Mouse (Mus musculus) embryo, embryonic 11 days (tissue): Measurements from ENCODE around the gene Zfp30.

Source experiments
- DNase-seq: peaks from one replicate; pipeline ENCODE4 v3.0.0-alpha.2; 2015

Zfp30 gene

DNA sequence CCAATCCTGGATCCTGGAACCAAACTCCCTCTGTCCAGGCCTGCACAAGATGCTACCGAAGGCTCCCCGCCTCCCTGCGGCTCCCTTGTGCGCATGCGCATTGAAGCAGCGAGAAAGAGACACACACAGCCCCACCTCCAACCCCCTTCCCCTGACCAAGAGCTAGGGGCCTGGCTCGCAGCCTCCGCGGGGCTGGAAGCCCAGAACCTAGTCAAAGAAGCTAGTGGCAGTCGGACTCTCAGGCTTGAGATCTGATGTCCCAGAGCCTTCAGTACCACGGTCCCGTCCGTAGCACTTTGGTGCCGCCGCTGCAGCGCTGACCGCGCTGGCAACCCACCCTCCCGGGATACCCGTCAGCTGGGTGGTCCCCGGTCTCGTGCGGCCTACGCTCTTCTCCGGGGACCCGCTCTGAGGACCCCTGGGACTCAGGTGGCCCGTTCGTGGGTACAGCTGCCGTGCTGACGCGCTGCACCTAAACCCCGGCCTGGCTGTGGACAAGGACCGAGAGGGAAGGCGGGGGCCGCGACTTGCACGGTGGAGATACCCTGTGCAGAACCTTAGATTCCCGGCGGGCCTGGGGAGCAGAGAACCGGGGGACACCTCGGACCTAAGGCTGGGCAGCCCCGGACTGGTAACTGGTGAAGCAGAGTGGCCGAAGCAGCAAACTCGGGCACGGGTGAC is at the start of gene Zfp30:
Gene Zfp30, plus strand, starts transcription at position 128 of the 681 bp plus-strand sequence.
- peak; percentile 94 for DNase-seq

DNA sequence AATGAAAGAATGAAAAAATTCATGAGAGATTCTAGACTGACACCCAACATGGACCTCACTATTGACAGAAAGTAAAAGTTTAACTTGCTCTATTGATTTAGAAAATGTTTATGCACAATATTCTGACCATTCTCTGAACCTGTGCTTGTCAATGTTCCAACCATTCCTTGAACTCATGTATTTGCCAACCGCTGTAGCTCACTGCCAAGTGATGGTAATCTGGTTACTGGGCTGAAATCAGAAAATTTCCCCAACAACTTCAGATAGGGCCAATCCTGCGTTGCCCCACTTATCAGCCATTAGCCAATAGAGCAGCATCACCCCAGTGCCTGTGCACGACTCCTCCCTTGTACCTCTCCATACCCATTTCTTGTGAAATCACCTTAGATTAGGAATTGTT is 41.5 kb upstream of the Zfp30 start:
- no peak for DNase-seq

DNA sequence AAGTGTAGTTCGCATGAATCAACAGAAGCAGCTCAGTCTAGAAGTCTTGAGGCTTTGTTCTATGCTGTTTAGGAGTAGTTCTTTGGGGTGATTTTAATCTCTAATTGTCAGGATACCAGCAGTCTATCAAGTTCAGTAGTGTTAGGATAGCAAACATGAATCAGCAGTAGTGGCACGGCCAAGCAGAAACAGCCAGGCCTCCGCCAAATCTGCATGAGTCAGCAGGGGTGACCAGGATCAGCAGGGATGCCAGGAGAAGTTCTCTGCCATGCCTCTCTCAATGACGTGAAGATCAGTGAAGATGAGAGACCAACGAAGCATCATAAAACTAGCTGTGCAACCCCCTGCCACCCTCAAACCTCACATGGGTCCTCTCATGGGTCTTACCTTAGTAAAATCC is 23.3 kb upstream of the Zfp30 start:
- DNase-seq = no peak

DNA sequence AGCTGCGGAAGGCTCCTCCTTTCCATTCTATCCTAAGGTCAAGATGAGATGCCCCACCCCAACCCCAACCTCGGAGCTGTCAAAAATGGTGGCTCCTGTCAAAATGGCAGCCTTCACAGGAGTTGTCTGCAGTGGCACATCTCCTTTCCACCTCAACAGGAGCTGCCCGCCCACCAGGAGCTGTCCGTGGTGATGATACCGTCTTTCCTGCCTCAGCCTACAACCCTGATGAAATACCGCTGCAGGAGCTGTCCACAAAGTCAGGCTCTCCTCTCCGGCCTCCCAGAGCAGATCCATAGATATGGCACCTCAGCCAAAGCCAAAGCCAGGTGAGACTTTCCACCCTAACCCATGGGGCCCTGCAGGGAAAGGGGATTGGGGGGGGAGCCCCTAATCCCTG is 19.1 kb upstream of the Zfp30 start:
- DNase-seq = no peak

DNA sequence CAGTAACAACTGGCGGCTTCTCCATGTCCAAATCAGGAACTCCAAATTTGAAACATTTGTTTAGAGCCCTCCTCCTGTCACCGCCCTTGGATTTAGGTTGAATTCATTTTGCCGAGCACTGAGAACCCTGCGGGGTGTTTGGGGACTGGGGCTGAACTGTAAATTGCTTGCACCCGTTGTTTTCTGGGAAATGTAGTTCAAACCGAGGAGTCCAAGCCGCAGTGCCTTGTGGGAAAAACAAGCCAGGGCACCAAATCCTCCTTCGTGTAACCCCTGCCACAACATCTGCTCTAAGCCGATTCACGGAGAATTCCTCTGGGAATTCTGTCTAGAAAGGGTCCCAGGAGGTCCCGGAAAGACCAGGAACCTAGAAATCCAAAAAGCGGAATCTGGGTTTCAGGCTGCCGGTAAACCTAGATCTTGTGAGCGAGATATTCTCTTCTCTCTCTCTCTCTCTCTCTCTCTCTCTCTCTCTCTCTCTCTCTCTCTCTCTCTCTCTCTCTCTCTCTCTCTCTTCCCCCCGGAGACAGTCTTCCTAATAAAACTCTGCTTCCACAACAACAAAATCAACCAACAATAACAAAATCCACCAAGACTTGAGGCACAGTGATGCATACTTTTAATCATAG is 16.6 kb upstream of the Zfp30 start:
- DNase-seq = peak; percentile 90

- DNase-seq = peak; percentile 95
Observed at GRCm38 (mm10) chr7:29768090-29768900, 15.5 kb upstream of the Zfp30 start, which contains the start of gene Zfp84. Gene Zfp84 (plus strand): TSS chr7:29768552.

- DNase-seq = no peak
Observed at GRCm38 (mm10) chr7:29768980-29769379, 14.8 kb upstream of the Zfp30 start.

DNA sequence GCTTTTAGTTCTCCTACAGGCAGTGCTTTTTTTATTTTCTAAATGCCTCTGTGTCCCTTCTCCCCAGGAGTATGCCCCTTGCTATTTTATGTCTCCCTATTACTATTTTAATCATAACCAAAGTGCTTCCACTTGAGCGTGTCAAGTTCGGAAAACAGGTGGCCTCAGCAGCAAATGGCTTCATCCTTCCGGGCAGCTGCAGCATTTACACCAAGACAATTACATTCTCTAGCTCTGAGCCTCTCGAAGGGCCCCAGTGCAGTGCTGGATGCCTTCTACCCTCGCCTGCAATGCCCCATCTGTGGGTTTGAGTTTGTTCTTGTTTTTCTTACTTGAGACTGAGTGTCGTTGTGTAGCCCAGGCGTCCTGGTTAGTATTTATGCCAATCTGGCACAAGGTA is 10.3 kb upstream of the Zfp30 start:
- no peak for DNase-seq

GRCm38 (mm10) chr7:29774371-29774770 is 9.4 kb upstream of the Zfp30 start:
- no peak for DNase-seq

DNA sequence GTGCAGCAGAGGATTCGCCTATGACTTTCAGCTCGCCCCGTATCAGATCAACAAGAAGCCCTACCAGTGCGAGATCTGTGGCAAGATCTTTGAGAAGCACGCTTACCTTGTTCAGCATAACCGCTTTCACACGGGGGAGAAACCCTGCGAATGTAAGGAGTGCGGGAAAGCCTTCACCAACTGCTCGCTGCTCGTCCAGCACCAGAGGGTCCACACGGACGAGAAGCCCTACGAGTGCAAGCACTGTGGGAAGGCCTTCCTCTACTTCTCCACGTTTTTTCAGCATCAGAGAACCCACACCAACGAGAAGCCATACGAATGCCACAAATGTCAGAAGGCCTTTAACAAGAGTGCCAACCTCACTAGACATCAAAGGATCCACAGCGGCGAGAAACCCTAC is 7.2 kb upstream of the Zfp30 start:
- DNase-seq = no peak

- DNase-seq = no peak
Observed at GRCm38 (mm10) chr7:29777372-29777771, 6.4 kb upstream of the Zfp30 start.

DNA sequence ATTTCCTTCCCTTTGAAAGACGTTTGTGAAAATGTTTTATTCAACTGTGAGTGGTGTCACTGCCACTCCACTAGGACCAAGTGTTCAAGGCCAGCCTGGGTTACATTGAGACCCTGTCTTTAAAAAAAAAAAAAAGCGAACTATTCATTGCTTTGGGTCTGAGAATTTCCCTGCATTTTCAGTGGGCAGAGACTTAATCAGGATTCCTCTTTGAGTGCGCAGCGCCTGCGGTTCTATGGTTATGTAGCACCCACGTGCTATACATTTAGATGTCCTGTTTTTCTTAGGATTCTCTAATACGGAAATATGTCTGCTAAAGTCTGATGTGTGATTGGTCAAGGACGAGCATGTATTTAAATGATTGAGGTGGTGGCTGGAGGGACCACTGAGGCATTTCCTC is 1.2 kb downstream of the Zfp30 start:
- peak; percentile 5 for DNase-seq

GRCm38 (mm10) chr7:29785888-29786287 is 2.1 kb downstream of the Zfp30 start:
- DNase-seq = no peak

- no peak for DNase-seq
Observed at GRCm38 (mm10) chr7:29792906-29793305, 9.1 kb downstream of the Zfp30 start.

GRCm38 (mm10) chr7:29807046-29807445 is 23.2 kb downstream of the Zfp30 start:
- no peak for DNase-seq

DNA sequence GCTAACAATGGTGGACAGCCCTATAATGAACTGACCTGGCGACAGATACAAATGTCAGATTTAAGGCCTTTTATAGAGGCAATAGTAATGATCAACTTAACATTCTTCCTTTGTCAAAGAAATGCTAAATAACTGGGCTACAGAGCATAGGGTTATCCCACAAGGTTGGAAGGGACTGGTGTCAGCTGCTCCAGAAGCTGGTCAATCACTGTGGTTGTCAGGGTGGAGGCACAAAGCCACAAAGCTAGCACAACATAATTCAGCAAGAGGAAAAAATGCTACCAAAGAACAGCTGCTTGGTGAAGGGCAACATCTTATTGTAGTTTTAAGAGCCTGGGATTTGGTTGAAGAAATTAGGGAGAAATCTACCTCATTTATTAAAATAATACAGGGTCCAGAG is 28.4 kb downstream of the Zfp30 start:
- no peak for DNase-seq

DNA sequence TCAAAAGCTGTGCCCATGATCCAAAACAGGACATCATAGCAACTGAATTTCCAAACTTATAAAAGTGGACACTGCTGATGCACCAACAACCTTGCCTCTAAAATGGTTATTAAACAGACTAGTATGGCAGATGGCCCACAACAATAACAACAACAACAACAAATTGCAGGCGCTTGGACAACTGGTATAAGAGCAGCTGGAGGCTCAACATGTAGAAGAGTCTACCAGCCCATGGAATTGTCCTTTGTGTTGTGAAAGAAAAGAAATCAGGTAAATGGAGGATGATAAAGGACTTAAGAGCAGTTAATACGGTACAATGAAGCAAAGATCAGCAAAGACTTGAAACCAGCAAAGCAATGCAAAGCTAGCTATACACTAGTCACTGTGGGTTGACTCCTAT is 30.6 kb downstream of the Zfp30 start:
- no peak for DNase-seq

GRCm38 (mm10) chr7:29815061-29815784 is 31.4 kb downstream of the Zfp30 start:
- peak; percentile 6 for DNase-seq

- DNase-seq = peak; percentile 96
Observed at GRCm38 (mm10) chr7:29815910-29816429, 32.2 kb downstream of the Zfp30 start, which contains the start of gene Zfp790. Gene Zfp790 (plus strand): TSS chr7:29816114.

DNA sequence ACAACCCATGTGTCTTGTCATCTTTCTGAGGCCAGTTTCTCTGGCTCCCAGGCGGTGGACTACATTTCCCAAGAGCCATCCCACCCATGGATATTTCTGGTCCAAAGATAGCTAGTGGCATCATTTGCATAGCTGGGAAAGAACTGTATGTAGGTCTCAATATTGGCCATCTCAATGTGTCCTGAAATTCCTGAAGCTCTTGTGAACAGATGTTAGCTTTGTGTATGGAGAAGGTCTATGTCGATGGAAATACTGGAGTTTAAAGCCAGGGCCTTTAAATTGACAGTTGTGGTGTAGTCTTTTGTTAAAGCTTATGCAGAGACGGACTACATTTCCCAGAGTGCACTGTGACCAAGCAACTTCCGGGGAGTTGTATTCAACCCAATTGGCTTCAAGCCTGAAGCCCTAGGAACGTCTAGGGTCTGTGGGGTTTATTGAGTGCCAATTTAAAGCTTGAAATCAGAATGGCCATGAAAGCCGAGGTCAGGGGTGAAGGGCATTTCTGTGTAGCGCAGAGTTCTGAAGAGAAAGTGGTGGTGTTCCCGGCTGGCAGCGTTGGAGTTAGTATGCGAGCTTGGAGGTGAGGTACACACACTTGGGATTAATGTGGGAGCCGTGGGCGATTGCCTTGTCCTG is 34.9 kb downstream of the Zfp30 start:
- DNase-seq = peak; percentile 90

DNA sequence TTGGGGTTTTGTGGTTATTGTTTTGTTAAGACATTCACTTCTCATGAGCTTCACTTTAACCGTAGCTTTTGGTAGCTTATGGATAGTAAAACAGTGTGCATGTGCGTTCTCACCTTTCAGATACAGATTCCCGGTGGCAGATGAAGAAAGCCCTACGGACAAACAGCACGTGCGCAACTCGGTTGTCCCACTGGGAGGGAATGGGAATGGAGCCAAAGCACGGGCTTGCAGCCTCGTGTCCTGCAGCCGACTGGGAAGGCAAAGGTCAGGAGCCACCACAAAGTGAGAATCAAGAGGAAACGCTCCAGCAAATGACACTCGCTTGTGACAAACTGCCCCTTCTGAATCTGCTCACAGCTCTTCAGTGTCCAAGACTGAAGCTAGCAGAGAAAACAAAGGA is 44.2 kb downstream of the Zfp30 start:
- DNase-seq = no peak

GRCm38 (mm10) chr7:29829804-29830203 is 46.0 kb downstream of the Zfp30 start:
- no peak for DNase-seq
